Mouse (Mus musculus) NIH3T3 (cell line): ENCODE measurements around the gene Ctss.
"Not testable (repeated sequence)": the region's sequence is repeated elsewhere in the genome, so short reads cannot be mapped to it uniquely, and the experiment has no call there.

ENCODE experiments used
- DNase-seq: peaks from one replicate; pipeline ENCODE4 v3.0.0-alpha.2; 2012; ENCODE audit warnings: low read depth

Ctss gene

DNA sequence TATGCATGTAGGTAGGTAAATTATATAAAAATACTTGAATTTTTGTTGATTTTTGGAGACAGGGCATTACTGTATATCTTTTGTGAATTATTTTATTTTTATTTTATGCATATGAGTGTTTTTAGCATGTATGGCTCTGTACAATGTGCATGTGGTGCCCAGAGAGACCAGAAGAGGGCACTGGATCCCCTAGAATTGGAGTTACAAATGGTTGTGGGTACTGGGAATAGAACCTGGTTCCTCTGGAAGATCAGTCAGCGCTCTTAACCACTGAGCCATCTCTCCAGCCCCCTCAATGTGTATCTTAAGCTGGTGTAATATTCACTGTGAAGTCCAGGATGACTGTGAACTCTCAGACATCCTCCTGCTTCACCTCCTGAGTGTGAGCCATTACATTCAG is 8.3 kb downstream of the Ctss start:
- no peak for DNase-seq

- DNase-seq: no peak
Measured at GRCm38 (mm10) chr3:95538936-95539335, 12.3 kb downstream of the Ctss start.

- DNase-seq: no peak
Measured at GRCm38 (mm10) chr3:95539837-95540236, 13.3 kb downstream of the Ctss start.

DNA sequence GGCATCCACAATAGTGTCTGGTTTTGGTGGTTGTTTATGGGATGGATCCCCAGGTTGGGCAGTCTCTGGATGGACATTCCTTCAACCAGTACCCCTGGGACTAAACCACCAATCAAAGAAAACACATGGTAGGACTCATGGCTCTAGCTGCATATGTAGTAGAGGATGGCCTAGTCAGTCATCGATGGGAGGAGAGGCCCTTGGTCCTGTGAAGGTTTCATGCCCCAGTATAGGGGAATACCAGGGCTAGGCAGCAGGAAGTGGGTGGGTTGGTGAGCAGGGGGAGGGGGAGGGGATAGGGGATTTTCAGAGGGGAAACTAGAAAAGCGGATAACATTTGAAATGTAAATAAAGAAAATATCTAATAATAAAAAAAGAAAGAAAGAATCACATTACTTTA is 14.6 kb downstream of the Ctss start:
- not testable (repeated sequence) for DNase-seq

DNA sequence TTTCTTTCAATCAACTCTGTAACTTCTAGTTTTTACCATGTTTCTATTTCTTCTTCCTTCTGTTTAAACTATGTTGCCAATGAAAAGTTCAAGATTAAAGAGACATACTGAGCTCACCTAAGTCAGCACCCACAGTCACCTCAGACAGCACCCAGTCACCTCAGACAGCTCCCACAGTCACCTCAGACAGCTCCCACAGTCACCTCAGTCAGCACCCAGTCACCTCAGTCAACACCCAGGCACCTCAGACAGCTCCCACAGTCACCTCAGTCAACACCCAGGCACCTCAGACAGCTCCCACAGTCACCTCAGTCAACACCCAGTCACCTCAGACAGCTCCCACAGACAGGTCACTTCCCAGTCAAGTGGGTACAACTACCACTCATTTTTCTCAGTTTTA is 15.6 kb downstream of the Ctss start:
- no peak for DNase-seq

DNA sequence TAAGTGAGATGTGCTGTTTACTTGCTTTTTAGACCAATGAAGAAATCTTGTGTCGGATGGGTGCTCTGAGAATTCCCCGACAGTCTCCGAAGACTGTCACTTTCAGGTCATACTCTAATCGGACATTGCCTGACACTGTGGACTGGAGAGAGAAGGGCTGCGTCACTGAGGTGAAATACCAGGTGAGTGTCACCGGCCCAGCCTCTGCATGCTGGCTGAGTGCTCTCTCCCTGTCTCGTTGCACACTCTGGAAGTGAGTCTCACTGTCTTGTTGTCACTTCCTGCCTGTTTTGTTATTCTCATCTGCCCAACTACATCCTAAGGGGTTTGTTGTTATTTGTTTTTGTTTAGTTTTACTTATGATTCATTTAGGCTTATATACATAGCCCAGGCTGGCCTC is 16.4 kb downstream of the Ctss start:
- no peak for DNase-seq

DNA sequence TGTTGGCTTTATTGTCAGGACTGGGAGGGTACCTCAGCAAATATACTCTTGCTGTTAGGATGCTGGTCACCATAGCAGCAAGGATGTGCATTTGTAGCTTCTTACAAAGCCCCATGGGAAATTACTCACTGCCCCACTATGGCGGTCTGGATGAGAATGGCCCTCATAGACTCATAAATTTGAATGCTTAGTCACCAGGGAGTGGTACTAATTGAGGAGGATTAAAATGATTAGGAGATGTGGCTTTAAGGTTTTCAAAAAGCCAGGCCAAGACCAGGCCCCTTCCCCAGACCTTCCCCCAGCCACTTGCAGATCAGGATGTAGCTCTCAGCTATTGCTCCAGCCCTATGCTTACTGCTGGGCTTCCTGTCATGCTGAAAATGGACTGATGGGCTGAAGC is 23.6 kb downstream of the Ctss start:
- DNase-seq: no peak

DNA sequence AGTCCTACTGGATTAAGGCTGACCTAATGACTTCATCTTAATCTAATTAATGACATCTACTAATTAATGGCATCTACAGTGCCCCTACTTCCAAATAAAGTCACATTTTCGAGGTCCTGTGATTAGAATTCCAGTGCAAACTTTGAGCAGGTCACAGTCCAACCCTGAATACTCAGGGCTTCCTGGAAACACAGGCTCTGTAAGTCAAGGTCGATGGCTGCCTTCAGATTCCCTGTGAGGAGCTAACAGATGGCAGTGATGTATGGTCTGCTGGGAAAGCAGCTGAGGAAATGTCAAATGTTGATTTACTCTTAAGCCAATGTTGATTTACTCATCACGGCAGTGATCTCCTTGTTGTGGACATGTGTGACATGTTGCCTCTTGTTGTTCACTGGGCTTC is 27.4 kb downstream of the Ctss start:
- no peak for DNase-seq

- DNase-seq: no peak
Measured at GRCm38 (mm10) chr3:95559437-95559836, 32.9 kb downstream of the Ctss start, which contains the start of gene Hormad1. Gene Hormad1, plus strand, starts transcription at chr3:95559677.

DNA sequence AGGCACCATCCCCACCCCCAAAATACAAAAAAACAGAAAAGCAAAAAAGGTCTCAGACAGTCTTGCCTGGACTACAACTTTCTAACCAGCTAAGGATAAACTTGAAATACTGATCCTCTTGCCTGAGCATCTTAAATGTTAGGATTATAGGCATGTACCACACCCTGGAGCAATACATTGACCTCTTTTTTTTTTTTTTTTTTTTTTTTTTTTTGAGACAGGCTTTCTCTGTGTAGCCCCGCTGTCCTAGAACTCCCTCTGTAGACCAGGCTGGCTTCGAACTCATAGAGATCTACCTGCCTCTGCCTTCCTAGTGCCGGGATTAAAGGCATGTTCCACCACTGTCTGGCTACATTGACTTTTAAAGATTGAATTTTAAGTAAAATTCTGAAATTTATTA is 34.2 kb downstream of the Ctss start:
- DNase-seq: no peak

GRCm38 (mm10) chr3:95561826-95562225 is 35.2 kb downstream of the Ctss start:
- DNase-seq: peak; percentile 76

- no peak for DNase-seq
Measured at GRCm38 (mm10) chr3:95569585-95569984, 43.0 kb downstream of the Ctss start.

- DNase-seq: no peak
Measured at GRCm38 (mm10) chr3:95587754-95588603, 61.4 kb downstream of the Ctss start.

DNA sequence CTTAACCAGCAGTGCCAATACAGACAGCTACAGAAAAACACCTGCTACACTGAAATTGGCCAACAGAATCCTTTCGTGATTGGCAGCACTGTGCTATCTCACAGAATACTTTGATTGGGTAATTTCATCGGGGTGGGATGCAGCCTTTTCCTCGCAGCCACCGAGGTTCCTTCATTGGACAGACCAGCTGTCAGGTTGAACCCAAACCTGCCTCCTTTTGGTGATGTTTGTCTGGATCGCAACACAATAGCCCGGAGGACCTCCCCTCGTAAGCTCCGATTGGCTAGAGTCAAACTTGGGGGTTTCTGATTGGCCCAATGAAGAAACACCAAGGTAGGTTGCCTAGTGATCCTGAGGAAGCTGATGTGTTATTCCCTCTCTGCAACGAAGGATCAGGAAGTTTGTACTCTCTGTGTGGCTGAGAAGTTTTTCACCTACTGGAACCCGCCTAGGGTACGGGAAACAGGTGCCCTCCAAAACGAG is 62.1 kb downstream of the Ctss start, which contains the start of gene Golph3l:
Gene Golph3l, plus strand, starts transcription at position 331 of the 483 bp plus-strand sequence.
- DNase-seq: peak; percentile 96

DNA sequence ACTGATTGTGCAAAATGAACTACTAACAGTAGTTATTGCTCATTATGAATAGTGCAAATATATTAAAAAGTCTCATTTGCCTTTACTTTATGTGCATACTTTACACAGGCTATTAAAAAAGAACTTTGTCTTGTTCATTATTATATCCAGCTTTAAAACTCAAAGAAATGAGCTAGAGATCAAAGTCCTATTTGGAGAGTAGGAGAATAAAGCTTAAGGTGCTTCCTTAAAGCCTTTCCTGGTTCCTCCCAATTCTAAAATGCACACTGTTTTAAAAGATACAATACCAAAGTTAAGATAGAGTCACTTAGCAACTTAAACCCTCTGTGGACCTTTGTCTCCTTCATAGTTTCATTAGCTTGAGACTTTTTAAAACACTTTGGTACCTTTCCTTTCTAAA is 72.1 kb downstream of the Ctss start:
- no peak for DNase-seq

DNA sequence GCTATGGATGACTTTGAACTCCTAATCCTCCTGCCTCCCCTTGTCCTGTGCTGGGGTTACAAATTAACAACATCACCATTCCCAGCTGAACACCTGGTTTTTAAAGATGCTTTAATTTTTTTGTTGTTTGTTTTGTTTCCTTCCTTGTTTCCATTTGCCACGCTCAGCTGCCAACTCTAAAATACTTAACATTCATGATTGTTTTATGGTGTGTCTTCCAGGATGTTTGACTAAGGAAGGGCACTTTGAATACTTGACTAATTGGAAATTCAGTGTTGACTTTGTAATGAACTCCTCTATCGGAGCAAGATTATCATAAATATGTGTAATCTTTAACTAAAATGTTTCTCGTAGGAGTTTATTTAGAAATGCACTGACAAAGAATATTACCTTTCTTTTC is 74.7 kb downstream of the Ctss start:
- DNase-seq: no peak
